Mouse (Mus musculus) cerebellum, postnatal 4 days (tissue): Measurements from ENCODE around the gene Fhl2.
"Not testable (repeated sequence)": the region's sequence is repeated elsewhere in the genome, so short reads cannot be mapped to it uniquely, and the experiment has no call there.

Source experiments
- DNase-seq, 2 experiments: peaks; one replicate each; pipeline ENCODE4 v3.0.0; 2022; ENCODE audit warnings: low spot score in 2 of 2, mixed read lengths in 1 of 2

Gene Fhl2

GRCm38 (mm10) chr1:43150225-43150624 lies 46.6 kb downstream of the Fhl2 start:
- no peak for DNase-seq

GRCm38 (mm10) chr1:43147474-43147873 lies 49.3 kb downstream of the Fhl2 start:
- DNase-seq = no peak

- DNase-seq = no peak
These were observed 51.4 kb downstream of the Fhl2 start for GRCm38 (mm10) chr1:43145388-43145787.

- no peak for DNase-seq
These were observed 52.4 kb downstream of the Fhl2 start for GRCm38 (mm10) chr1:43144338-43144906.

GRCm38 (mm10) chr1:43143791-43144190 lies 53.0 kb downstream of the Fhl2 start:
- no peak for DNase-seq

- no peak for DNase-seq
These were observed 53.5 kb downstream of the Fhl2 start for GRCm38 (mm10) chr1:43143284-43143683.

GRCm38 (mm10) chr1:43142849-43143248 lies 53.9 kb downstream of the Fhl2 start:
- no peak for DNase-seq

- peak in 1 of 2 experiments; percentile 34 for DNase-seq
These were observed 55.2 kb downstream of the Fhl2 start for GRCm38 (mm10) chr1:43141555-43141961.

- peak; percentile 71 to 89 for DNase-seq
These were observed 57.1 kb downstream of the Fhl2 start for GRCm38 (mm10) chr1:43139587-43140266.

- no peak for DNase-seq
These were observed 58.4 kb downstream of the Fhl2 start for GRCm38 (mm10) chr1:43138268-43138812.

- no peak for DNase-seq
These were observed 59.5 kb downstream of the Fhl2 start for GRCm38 (mm10) chr1:43137334-43137733.

GRCm38 (mm10) chr1:43136488-43137029 lies 60.2 kb downstream of the Fhl2 start:
- DNase-seq = not testable (repeated sequence)

GRCm38 (mm10) chr1:43131591-43131990 lies 65.2 kb downstream of the Fhl2 start:
- no peak for DNase-seq

GRCm38 (mm10) chr1:43130219-43130981 lies 66.4 kb downstream of the Fhl2 start:
- DNase-seq = no peak

GRCm38 (mm10) chr1:43127820-43128610 lies 68.8 kb downstream of the Fhl2 start:
- DNase-seq = no peak

- DNase-seq = no peak
These were observed 69.6 kb downstream of the Fhl2 start for GRCm38 (mm10) chr1:43127196-43127595.

GRCm38 (mm10) chr1:43124726-43125125 lies 72.1 kb downstream of the Fhl2 start:
- DNase-seq = no peak

GRCm38 (mm10) chr1:43122616-43123015 lies 74.2 kb downstream of the Fhl2 start:
- DNase-seq = no peak

- DNase-seq = no peak
These were observed 75.8 kb downstream of the Fhl2 start for GRCm38 (mm10) chr1:43120950-43121349.

- no peak for DNase-seq
These were observed 79.3 kb downstream of the Fhl2 start for GRCm38 (mm10) chr1:43117435-43117834.

GRCm38 (mm10) chr1:43112882-43113281 lies 83.9 kb downstream of the Fhl2 start:
- peak in 1 of 2 experiments; percentile 60 for DNase-seq
